Mouse (Mus musculus): ENCODE measurements around the gene Focad. TPM values are rescaled to one million over a fixed set of nuclear protein-coding genes. Genes with fewer than 3 reads are reported as not detected.

Gene Focad
- polyA plus RNA-seq, 1 experiment: 16.1 TPM

DNA sequence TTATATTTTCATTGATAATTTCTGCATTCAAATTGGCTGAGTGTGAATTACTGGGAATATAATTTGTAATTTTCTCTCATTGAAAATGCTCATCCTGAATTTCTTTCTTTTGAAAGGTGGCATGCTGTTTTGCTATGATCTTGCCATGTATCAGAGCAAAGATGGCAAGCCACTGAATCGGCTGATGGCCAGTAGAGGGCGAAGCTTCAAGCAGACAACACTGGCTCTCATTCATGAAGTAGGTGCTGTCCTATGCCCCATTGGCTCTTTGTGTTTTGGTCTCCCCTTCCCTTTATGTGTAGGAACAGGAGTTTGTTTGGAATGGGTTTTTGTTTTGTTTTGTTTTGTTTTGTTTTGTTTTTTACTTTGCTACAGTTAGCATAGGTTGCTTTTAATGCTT is 215.2 kb downstream of the Focad start:
- H3K4me3 ChIP-seq (ENCODE audit: insufficient read depth, low read length): no peak overlapping the region
- TF ChIP-seq CTCF (IDR thresholded peaks at IDR 0.05; ENCODE audit: borderline replicate concordance, insufficient read depth, low read length) (peak; percentile 73; the same call in 1 of the 2 replicates), POLR2A (IDR thresholded peaks at IDR 0.05; ENCODE audit: low read depth, low read length) (no peak)
- no peaks in the 10 kb centered on the region for H3K4me1 ChIP-seq (ENCODE audit: control insufficient read depth, insufficient read depth, low read length)
- no peak overlapping the region for H3K27ac ChIP-seq (ENCODE audit: insufficient read depth, low read length)

DNA sequence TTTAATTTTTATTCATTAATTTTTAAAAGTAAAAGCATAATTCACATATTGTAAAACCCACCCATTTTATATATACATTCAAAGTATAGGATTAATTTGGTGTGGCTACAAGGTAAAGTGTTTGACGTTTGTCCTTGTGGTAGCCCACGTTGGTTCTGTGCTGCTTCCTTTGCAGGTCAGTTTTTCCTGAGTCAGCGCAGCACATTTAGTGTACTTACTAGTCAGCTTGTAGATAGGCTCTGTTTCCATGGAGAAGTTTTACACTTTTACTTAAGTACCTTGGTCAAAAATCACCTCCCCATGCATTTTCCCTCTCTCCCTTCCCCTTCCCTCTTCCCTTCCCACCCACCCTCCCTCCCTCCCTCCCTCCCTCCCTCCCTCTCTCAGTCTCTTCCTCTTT is 220.5 kb downstream of the Focad start:
- Histone ChIP-seq H3K4me3 (ENCODE audit: insufficient read depth, low read length) (no peak overlapping the region), H3K4me1 (ENCODE audit: control insufficient read depth, insufficient read depth, low read length) (no peaks in the 10 kb centered on the region), H3K27ac (ENCODE audit: insufficient read depth, low read length) (no peak overlapping the region)
- no peak for TF ChIP-seq CTCF (IDR thresholded peaks at IDR 0.05; ENCODE audit: borderline replicate concordance, insufficient read depth, low read length)
- no peak for TF ChIP-seq POLR2A (IDR thresholded peaks at IDR 0.05; ENCODE audit: low read depth, low read length)

DNA sequence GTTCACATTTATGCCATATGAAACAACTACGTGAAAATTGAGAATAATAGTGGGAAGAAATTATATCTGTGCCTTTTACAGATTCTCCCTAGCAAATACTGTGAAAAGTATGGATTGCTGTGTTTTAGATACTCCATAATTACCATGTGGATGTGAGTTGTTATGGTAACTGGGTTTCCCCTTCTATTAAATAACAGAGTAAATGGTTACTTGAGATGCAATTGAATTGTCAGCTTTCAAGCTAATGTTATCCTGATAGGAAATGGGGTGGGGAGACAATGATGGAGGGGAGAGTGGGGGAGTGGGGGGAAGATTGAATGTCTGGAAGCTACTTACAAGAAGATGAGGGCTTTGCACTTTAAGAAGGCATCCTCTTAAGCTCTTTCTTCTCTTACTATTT is 225.6 kb downstream of the Focad start:
- no peak overlapping the region for H3K27ac ChIP-seq (ENCODE audit: insufficient read depth, low read length)
- H3K4me1 ChIP-seq (ENCODE audit: control insufficient read depth, insufficient read depth, low read length): no peaks in the 10 kb centered on the region
- no peak overlapping the region for H3K4me3 ChIP-seq (ENCODE audit: insufficient read depth, low read length)
- TF ChIP-seq POLR2A (IDR thresholded peaks at IDR 0.05; ENCODE audit: low read depth, low read length) (no peak), CTCF (IDR thresholded peaks at IDR 0.05; ENCODE audit: borderline replicate concordance, insufficient read depth, low read length) (no peak)

- Histone ChIP-seq H3K4me3 (ENCODE audit: insufficient read depth, low read length) (no peak overlapping the region), H3K4me1 (ENCODE audit: control insufficient read depth, insufficient read depth, low read length) (no peaks in the 10 kb centered on the region), H3K27ac (ENCODE audit: insufficient read depth, low read length) (no peak overlapping the region)
- TF ChIP-seq CTCF (IDR thresholded peaks at IDR 0.05; ENCODE audit: borderline replicate concordance, insufficient read depth, low read length) (no peak), POLR2A (IDR thresholded peaks at IDR 0.05; ENCODE audit: low read depth, low read length) (no peak)
Observed at GRCm38 (mm10) chr4:88325392-88325791, 231.0 kb downstream of the Focad start.

DNA sequence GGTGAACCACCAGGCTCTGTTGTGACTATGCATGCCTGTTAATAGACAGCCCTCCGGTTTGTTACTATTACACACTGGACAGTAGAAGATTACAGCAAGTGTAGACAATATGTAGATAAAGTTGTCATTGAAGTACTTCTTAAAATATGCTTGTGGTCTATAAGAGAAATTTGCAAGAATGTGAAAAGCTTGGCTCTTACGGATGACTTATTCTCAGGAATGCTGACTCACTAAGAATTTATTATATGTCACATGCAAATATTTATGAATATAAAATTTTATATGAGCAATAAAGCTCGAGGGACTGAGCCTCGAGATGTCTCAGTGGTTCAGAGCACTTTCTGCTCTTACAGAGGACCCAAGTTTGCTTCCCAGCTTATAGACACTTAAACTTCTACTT is 240.1 kb downstream of the Focad start:
- Histone ChIP-seq H3K4me3 (ENCODE audit: insufficient read depth, low read length) (no peak overlapping the region), H3K27ac (ENCODE audit: insufficient read depth, low read length) (peak overlapping the region; percentile 51), H3K4me1 (ENCODE audit: control insufficient read depth, insufficient read depth, low read length) (peaks cover 14% of the 10 kb centered on the region)
- TF ChIP-seq CTCF (IDR thresholded peaks at IDR 0.05; ENCODE audit: borderline replicate concordance, insufficient read depth, low read length): no peak
- no peak for TF ChIP-seq POLR2A (IDR thresholded peaks at IDR 0.05; ENCODE audit: low read depth, low read length)

- Histone ChIP-seq H3K4me3 (ENCODE audit: insufficient read depth, low read length) (no peak overlapping the region), H3K4me1 (ENCODE audit: control insufficient read depth, insufficient read depth, low read length) (peaks cover 14% of the 10 kb centered on the region), H3K27ac (ENCODE audit: insufficient read depth, low read length) (no peak overlapping the region)
- TF ChIP-seq POLR2A (IDR thresholded peaks at IDR 0.05; ENCODE audit: low read depth, low read length) (no peak), CTCF (IDR thresholded peaks at IDR 0.05; ENCODE audit: borderline replicate concordance, insufficient read depth, low read length) (no peak)
Observed at GRCm38 (mm10) chr4:88336753-88337152, 242.3 kb downstream of the Focad start.

DNA sequence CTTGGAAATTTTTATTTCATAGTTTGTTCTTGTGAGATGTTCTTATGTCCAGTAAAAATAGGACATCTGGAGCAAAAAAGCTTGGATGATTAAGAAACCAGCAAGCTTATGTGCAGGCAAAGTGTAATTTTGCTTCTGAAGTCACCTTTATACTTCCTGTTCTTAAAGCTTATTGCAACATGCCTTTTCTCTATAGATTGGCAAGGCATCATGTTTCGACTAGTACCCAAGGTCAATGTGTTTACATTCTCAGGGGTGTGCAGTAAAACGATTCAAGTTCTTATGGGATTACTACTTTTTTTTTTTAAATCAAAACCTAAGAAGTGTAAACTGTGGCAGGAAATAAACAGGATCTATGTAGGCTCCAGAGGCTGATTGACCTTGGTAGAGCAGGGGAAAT is 242.9 kb downstream of the Focad start:
- Histone ChIP-seq H3K4me1 (ENCODE audit: control insufficient read depth, insufficient read depth, low read length) (peaks cover 14% of the 10 kb centered on the region), H3K4me3 (ENCODE audit: insufficient read depth, low read length) (no peak overlapping the region), H3K27ac (ENCODE audit: insufficient read depth, low read length) (no peak overlapping the region)
- TF ChIP-seq POLR2A (IDR thresholded peaks at IDR 0.05; ENCODE audit: low read depth, low read length): no peak
- no peak for TF ChIP-seq CTCF (IDR thresholded peaks at IDR 0.05; ENCODE audit: borderline replicate concordance, insufficient read depth, low read length)

DNA sequence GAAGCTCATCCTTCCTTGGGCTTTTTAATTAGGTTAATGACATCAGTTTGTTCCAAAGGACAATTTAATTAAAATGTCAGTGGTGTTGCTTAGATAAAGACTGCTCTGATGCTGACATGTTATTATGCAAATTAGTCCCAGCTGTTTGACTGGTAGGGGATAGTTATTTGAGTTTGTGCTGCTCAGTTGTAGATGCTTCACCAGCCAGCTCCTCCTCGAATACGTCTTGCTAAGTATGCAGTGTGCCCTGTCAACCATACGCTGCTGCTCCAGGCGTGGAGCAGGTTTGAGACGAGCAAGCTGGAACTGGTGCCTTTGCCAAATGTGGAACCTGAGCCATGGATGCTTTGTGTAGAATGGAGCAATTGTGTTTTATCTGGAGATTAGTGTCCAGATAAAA is 243.7 kb downstream of the Focad start:
- H3K27ac ChIP-seq (ENCODE audit: insufficient read depth, low read length): no peak overlapping the region
- TF ChIP-seq POLR2A (IDR thresholded peaks at IDR 0.05; ENCODE audit: low read depth, low read length) (no peak), CTCF (IDR thresholded peaks at IDR 0.05; ENCODE audit: borderline replicate concordance, insufficient read depth, low read length) (no peak)
- H3K4me1 ChIP-seq (ENCODE audit: control insufficient read depth, insufficient read depth, low read length): peaks cover 14% of the 10 kb centered on the region
- H3K4me3 ChIP-seq (ENCODE audit: insufficient read depth, low read length): no peak overlapping the region

GRCm38 (mm10) chr4:88344468-88344867 is 250.0 kb downstream of the Focad start:
- Histone ChIP-seq H3K4me3 (ENCODE audit: insufficient read depth, low read length) (no peak overlapping the region), H3K27ac (ENCODE audit: insufficient read depth, low read length) (no peak overlapping the region), H3K4me1 (ENCODE audit: control insufficient read depth, insufficient read depth, low read length) (no peaks in the 10 kb centered on the region)
- TF ChIP-seq CTCF (IDR thresholded peaks at IDR 0.05; ENCODE audit: borderline replicate concordance, insufficient read depth, low read length) (no peak), POLR2A (IDR thresholded peaks at IDR 0.05; ENCODE audit: low read depth, low read length) (no peak)

DNA sequence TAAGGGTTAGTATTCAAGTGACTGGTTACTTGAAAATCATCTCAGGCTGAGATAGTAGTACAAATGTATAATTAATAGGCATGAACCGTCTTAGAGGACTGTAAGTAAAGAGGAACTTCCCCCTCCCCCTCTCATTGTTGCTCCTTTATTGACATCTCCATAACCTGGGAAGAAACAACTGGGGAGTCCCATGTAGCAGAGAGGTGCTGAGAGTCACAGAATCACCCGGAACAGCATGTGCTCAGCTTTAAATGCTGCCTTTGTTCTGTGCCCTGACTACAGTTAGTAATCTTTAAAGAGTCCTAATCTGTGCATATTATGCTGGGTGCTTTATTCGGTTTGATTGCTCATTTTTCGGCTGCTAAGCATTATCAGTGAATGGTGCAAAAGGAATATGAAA is 250.6 kb downstream of the Focad start:
- TF ChIP-seq CTCF (IDR thresholded peaks at IDR 0.05; ENCODE audit: borderline replicate concordance, insufficient read depth, low read length): no peak
- no peak for TF ChIP-seq POLR2A (IDR thresholded peaks at IDR 0.05; ENCODE audit: low read depth, low read length)
- Histone ChIP-seq H3K4me3 (ENCODE audit: insufficient read depth, low read length) (no peak overlapping the region), H3K27ac (ENCODE audit: insufficient read depth, low read length) (no peak overlapping the region), H3K4me1 (ENCODE audit: control insufficient read depth, insufficient read depth, low read length) (no peaks in the 10 kb centered on the region)

DNA sequence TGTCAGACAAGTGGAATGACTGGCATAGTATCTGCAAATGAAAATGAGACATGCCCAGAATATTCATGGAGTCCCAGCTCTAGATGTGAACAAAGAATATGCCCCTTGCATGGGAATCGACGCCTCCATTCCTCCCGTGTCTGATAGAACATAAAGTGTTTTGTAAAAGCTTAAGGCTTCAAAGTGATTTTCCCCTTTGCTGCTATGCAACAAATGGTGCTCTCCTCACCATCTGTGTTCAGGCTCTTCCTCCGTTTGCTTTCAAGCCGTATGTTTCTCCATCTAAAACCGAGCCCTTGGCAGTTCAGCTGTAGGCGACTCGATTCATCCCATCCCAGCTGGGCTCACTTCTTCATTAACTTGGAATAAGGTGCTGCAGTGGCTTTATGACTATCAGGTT is 251.5 kb downstream of the Focad start:
- no peak for TF ChIP-seq CTCF (IDR thresholded peaks at IDR 0.05; ENCODE audit: borderline replicate concordance, insufficient read depth, low read length)
- Histone ChIP-seq H3K27ac (ENCODE audit: insufficient read depth, low read length) (no peak overlapping the region), H3K4me3 (ENCODE audit: insufficient read depth, low read length) (no peak overlapping the region), H3K4me1 (ENCODE audit: control insufficient read depth, insufficient read depth, low read length) (no peaks in the 10 kb centered on the region)

All from embryonic fibroblast, embryonic 13.5 days (primary cell).